Mouse (Mus musculus) stomach, postnatal 0 days (tissue): Measurements from ENCODE around the gene Gm11034. TPM values are rescaled to one million over a fixed set of nuclear protein-coding genes. Genes with fewer than 3 reads are reported as not detected.

ENCODE experiments used
- ATAC-seq: fragments of 200-750 bp; cut with Nextera tagmentation; 2 replicates; pipeline ENCODE4 v1.8.0; 2017; ENCODE audit not compliant: low FRiP score, low TSS enrichment
- DNase-seq: peaks from one replicate; pipeline ENCODE4 v3.0.0-alpha.2; 2016; ENCODE audit warnings: low spot score
- H3K27ac ChIP-seq: fragments of 300-500 bp; sonication (generic); replicated peaks from 2 replicates; pipeline ENCODE4 v1.5.1; 2014; ENCODE audit warnings: mild to moderate bottlenecking, control low read depth
- H3K27me3 ChIP-seq: fragments of 300-500 bp; sonication (generic); 2 replicates; pipeline ENCODE4 v1.6.1; 2014; ENCODE audit warnings: low read length; ENCODE audit not compliant: control insufficient read depth, insufficient read depth
- H3K36me3 ChIP-seq: fragments of 300-500 bp; sonication (generic); 2 replicates; pipeline ENCODE4 v1.6.1; 2014; ENCODE audit warnings: low read length, mixed read lengths; ENCODE audit not compliant: control insufficient read depth, insufficient read depth
- H3K4me1 ChIP-seq: fragments of 300-500 bp; sonication (generic); replicated peaks from 2 replicates; pipeline ENCODE4 v1.6.1; 2014; ENCODE audit warnings: antibody characterized with exemption; ENCODE audit not compliant: control insufficient read depth, insufficient read depth
- H3K4me2 ChIP-seq: fragments of 300-500 bp; sonication (generic); replicated peaks from 2 replicates; pipeline ENCODE4 v1.6.1; 2014; ENCODE audit warnings: low read depth, mild to moderate bottlenecking, control low read depth, moderate library complexity
- H3K4me3 ChIP-seq: fragments of 300-500 bp; sonication (generic); 2 replicates; pipeline ENCODE4 v1.5.1; 2014; ENCODE audit warnings: low read depth, low read length, control low read depth
- H3K9ac ChIP-seq: fragments of 300-500 bp; sonication (generic); 2 replicates; pipeline ENCODE4 v1.6.1; 2014; ENCODE audit warnings: mild to moderate bottlenecking, low read length, control low read depth, mixed read lengths
- H3K9me3 ChIP-seq: fragments of 300-500 bp; sonication (generic); 2 replicates; pipeline ENCODE4 v1.6.1; 2016; ENCODE audit warnings: low read length; ENCODE audit not compliant: control insufficient read depth
- CTCF ChIP-seq: IDR thresholded peaks from 2 replicates; pipeline ENCODE4 v1.5.1; 2016; ENCODE audit warnings: antibody characterized with exemption, low read depth, mild to moderate bottlenecking, moderate library complexity
- EP300 ChIP-seq: optimal IDR thresholded peaks from 2 replicates; pipeline ENCODE3; 2016; ENCODE audit warnings: antibody characterized with exemption
- WGBS: fragments of 180-500 bp; shearing (Covaris S2); extraction: QIAGEN DNeasy Blood & Tissue Kit; methylation state at CpG from one replicate; pipeline ENCODE4 v1.1.7; 2014; 5-methylcytosine and 5-hydroxymethylcytosine counted together
- polyA plus RNA-seq: library from polyadenylated mRNA; unstranded; fragments of >200 nt; fragmentation: Nextera tagmentation; extraction: Ambion mirVana; gene quantifications from 2 replicates; pipeline ENCODE4 v1.2.1, GENCODE M21; 2015

Gm11034 gene
- polyA plus RNA-seq, 1 experiment from 2014 or later, result not detected

DNA sequence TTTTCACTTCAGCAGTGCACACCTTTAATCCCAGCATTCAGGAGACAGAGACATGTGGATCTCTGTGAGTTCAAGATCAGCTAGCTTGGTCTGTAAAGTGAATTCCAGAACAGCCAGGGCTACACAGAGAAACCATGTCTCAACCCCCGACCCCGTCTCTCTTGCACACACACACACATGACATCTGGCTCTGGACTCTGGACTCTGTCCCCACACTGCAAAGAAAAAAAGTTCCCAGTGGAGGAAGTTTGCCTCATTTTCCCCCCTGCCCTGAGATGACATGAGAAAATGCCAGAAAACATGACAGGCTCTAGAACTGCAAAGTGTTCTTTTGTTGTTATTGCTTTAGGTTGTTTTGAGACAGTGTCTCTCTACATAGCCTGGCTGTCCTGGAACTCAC is 46.4 kb upstream of the Gm11034 start:
- Histone ChIP-seq H3K9ac (no peak overlapping the region), H3K4me1 (no peaks in the 10 kb centered on the region), H3K9me3 (no peaks in the 10 kb centered on the region), H3K27me3 (no peaks in the 10 kb centered on the region), H3K27ac (no peak overlapping the region), H3K4me3 (no peak overlapping the region), H3K4me2 (no peak overlapping the region), H3K36me3 (no peaks in the 10 kb centered on the region)
- WGBS, result 47% methylated on average over 2 of the region's 2 CpGs
- DNase-seq (no peak), ATAC-seq (no peak)
- no peak for TF ChIP-seq CTCF
- no peak for TF ChIP-seq EP300

- 86% methylated on average over 1 of the region's 1 CpGs for WGBS
- Histone ChIP-seq H3K4me3 (no peak overlapping the region), H3K27me3 (no peaks in the 10 kb centered on the region)
Measured at GRCm38 (mm10) chr8:72257902-72258238, 44.4 kb upstream of the Gm11034 start.

GRCm38 (mm10) chr8:72257171-72257901 is 43.9 kb upstream of the Gm11034 start:
- WGBS, result 51% methylated on average over 7 of the region's 7 CpGs
- H3K4me2 ChIP-seq, result no peak overlapping the region
- H3K36me3 ChIP-seq, result peaks cover 3% of the 10 kb centered on the region; the same call in 1 of the 2 replicates
- H3K4me1 ChIP-seq, result no peaks in the 10 kb centered on the region
- peak; percentile 76 for TF ChIP-seq CTCF
- no peak for TF ChIP-seq EP300
- no peaks in the 10 kb centered on the region for H3K9me3 ChIP-seq
- H3K27ac ChIP-seq, result no peak overlapping the region
- no peak overlapping the region for H3K9ac ChIP-seq
- peak; percentile 24; the same call in 1 of the 2 replicates for ATAC-seq
- H3K4me3 ChIP-seq, result no peak overlapping the region
- H3K27me3 ChIP-seq, result no peaks in the 10 kb centered on the region
- peak; percentile 38 for DNase-seq

More at GRCm38 (mm10) chr8:72257902-72258238, 44.4 kb upstream of the Gm11034 start:
- ATAC-seq, result no peak
- no peak for TF ChIP-seq CTCF
- TF ChIP-seq EP300, result no peak
- Histone ChIP-seq H3K9ac (no peak overlapping the region), H3K4me1 (no peaks in the 10 kb centered on the region), H3K4me2 (no peak overlapping the region), H3K27ac (no peak overlapping the region), H3K36me3 (no peaks in the 10 kb centered on the region), H3K9me3 (no peaks in the 10 kb centered on the region)
- DNase-seq, result no peak

DNA sequence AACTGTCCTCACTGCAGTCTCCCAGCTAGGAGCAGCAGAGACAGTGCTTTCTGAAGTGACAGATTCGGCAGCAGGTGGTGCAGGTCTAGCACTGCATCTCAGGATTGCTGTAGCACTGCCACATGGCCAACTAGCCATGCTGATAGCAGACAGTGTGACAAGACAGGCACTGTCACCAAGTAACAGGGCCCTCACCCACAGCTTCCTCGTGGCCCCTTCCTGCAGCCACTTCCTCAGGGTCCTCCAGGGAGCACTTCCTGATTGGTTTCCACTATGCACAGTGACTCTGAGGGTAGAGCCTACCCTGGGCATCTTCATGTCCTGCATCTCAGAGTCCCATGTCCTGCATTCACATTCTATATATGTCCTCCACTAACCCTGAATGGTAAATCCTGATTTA is 31.2 kb upstream of the Gm11034 start:
- Histone ChIP-seq H3K4me3 (no peak overlapping the region), H3K27ac (no peak overlapping the region), H3K4me1 (no peaks in the 10 kb centered on the region), H3K36me3 (peaks cover 3% of the 10 kb centered on the region), H3K27me3 (no peaks in the 10 kb centered on the region), H3K9me3 (no peaks in the 10 kb centered on the region), H3K4me2 (no peak overlapping the region), H3K9ac (no peak overlapping the region)
- WGBS, result 61% methylated on average over 2 of the region's 2 CpGs
- DNase-seq, result no peak
- no peak for ATAC-seq
- TF ChIP-seq EP300 (no peak), CTCF (no peak)

GRCm38 (mm10) chr8:72242226-72242625 is 28.8 kb upstream of the Gm11034 start:
- Histone ChIP-seq H3K4me2 (no peak overlapping the region), H3K9ac (no peak overlapping the region), H3K27ac (no peak overlapping the region), H3K4me3 (no peak overlapping the region), H3K27me3 (no peaks in the 10 kb centered on the region), H3K9me3 (no peaks in the 10 kb centered on the region), H3K36me3 (peaks cover 3% of the 10 kb centered on the region), H3K4me1 (no peaks in the 10 kb centered on the region)
- ATAC-seq (no peak), DNase-seq (no peak)
- TF ChIP-seq CTCF, result no peak
- TF ChIP-seq EP300, result no peak
- WGBS, result 90% methylated on average over 1 of the region's 1 CpGs

DNA sequence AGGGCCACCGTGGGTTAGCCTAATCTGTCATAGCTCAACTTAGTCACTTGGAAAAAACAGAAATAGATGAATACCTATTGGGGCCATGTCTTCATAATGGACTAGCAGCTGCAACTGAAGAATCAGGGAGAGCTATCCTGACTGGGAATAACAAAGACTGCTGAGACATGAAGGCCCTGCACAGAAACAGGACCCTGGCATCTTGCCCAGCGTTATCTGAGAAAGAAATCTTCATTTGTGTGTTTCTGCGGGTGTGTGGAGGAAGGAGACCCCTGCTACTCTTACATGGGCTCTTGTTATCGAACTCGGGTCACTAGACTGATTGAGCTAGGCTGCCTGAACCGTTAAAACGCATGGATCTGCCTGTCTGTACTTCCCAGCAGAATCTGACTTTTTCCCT is 27.5 kb upstream of the Gm11034 start:
- no peak for TF ChIP-seq CTCF
- no peak for TF ChIP-seq EP300
- no peaks in the 10 kb centered on the region for H3K9me3 ChIP-seq
- H3K9ac ChIP-seq, result no peak overlapping the region
- no peaks in the 10 kb centered on the region for H3K4me1 ChIP-seq
- peak overlapping the region; percentile 69 for H3K4me2 ChIP-seq
- ATAC-seq (no peak), DNase-seq (no peak)
- H3K27ac ChIP-seq, result no peak overlapping the region
- H3K27me3 ChIP-seq, result no peaks in the 10 kb centered on the region
- no peaks in the 10 kb centered on the region for H3K36me3 ChIP-seq
- 72% methylated on average over 7 of the region's 7 CpGs for WGBS
- peak overlapping the region; percentile 70 for H3K4me3 ChIP-seq
